Mouse (Mus musculus) bone marrow macrophage, adult 2 months (primary cell): ENCODE measurements at regions not wholly inside any gene's neighbourhood (a gene's known extent, or its start where the extent isn't known, plus 50 kb on each side); places are given as distances from the start of the nearest gene placed in this dataset.

ENCODE experiments used
- CTCF ChIP-seq: IDR thresholded peaks from 2 replicates; pipeline ENCODE4 v1.5.1; 2012; ENCODE audit warnings: low read depth, mild to moderate bottlenecking, low read length, moderate library complexity
- POLR2A ChIP-seq: IDR thresholded peaks from 2 replicates; pipeline ENCODE4 v1.6.1; 2012; ENCODE audit warnings: mild to moderate bottlenecking, low read depth, low read length, borderline replicate concordance

DNA sequence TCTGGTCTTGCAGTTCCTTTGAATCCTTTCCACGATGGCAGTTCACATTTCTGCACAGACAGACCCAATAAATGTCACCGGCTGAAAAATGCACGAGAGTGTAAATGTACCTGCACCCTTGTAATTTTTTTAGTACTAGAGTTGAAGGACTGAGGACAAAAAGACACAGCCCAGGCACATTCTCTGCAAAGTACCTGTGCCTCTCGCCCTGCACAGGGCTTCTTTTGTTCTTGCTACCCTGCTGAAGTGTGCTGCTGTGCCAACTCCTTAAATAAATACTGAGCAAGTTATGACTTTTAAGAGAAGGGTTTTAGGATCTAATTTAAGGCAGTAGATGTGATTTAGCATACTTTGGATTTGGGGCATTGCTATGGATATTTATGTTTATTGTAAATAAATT is 118.5 kb upstream of the Mast4 start:
- TF ChIP-seq CTCF (no peak), POLR2A (no peak)
